Mouse (Mus musculus): ENCODE measurements at regions not wholly inside any gene's neighbourhood (a gene's known extent, or its start where the extent isn't known, plus 50 kb on each side); places are given as distances from the start of the nearest gene placed in this dataset.

DNA sequence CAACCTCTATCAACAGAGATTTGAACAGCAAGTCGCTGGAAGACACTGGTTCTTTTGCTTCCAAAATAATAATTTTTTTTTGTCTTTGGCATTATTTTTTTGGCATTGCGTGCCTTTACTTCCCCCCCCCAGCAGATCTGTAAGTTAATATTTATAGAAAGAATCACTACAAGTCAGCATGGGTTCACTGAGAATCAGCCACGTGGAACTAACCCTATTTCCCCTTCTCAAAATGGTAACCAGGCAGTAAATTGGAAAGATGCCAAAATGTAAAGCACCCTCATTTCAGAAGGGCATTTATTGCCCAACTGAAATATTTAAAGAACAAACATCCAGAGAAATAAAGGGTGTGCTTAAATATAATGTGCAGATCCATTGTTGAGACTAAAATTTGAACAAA lies 78.7 kb upstream of the Ntf3 start:
- no peak for TF ChIP-seq POLR2A (IDR thresholded peaks at IDR 0.05; ENCODE audit: extremely low read depth, insufficient read depth, low read length)
- no peak for TF ChIP-seq CTCF (IDR thresholded peaks at IDR 0.05; ENCODE audit: extremely low read depth, insufficient read depth, low read length)
- H3K27ac ChIP-seq (ENCODE audit: insufficient read depth, low read length) = no peak overlapping the region
- no peak overlapping the region for H3K4me3 ChIP-seq (ENCODE audit: insufficient read depth, low read length)
- H3K4me1 ChIP-seq (ENCODE audit: control insufficient read depth, insufficient read depth, low read length) = no peaks in the 10 kb centered on the region

DNA sequence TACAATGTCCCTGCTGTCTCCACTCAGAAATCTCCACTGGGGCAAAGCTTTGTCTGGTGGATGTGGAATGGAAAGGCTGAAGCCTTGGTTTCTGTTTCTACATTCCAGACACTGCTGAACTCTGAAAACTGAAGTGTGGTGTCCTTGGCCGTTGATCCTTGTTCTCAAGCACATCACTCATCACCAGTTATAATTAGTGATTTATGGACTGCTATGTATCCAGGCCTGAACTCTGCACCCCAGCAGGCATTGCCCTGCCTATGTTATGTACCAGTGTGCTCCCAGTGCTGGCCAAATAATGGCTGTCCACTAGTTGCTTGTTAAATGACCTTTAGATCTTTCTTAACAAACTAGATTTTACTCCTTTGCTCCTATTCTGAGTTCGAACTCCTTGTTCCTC lies 75.6 kb upstream of the Ntf3 start:
- no peak overlapping the region for H3K4me3 ChIP-seq (ENCODE audit: insufficient read depth, low read length)
- TF ChIP-seq POLR2A (IDR thresholded peaks at IDR 0.05; ENCODE audit: extremely low read depth, insufficient read depth, low read length) = no peak
- TF ChIP-seq CTCF (IDR thresholded peaks at IDR 0.05; ENCODE audit: extremely low read depth, insufficient read depth, low read length) = no peak
- H3K27ac ChIP-seq (ENCODE audit: insufficient read depth, low read length) = no peak overlapping the region
- H3K4me1 ChIP-seq (ENCODE audit: control insufficient read depth, insufficient read depth, low read length) = no peaks in the 10 kb centered on the region

DNA sequence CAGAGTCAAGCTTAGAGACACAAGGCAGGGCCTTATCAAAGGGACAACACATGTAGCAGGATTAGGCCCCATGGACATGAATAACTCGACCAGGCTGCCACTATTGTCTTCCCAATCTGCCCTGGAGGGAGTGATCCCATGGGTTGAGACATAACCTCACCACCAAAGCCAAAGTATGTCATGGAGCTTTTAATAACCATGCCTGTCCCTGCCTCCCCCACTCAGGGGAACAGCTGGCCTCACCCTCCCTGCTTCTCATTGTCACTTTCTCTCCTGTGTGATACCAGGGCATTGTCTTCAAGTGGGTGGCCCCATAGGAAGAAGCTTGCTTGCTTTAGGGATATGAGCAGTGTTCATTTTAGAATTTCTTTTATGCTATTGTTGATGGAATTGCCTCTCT lies 73.5 kb upstream of the Ntf3 start:
- TF ChIP-seq CTCF (IDR thresholded peaks at IDR 0.05; ENCODE audit: extremely low read depth, insufficient read depth, low read length) (no peak), POLR2A (IDR thresholded peaks at IDR 0.05; ENCODE audit: extremely low read depth, insufficient read depth, low read length) (no peak)
- Histone ChIP-seq H3K4me1 (ENCODE audit: control insufficient read depth, insufficient read depth, low read length) (no peaks in the 10 kb centered on the region), H3K27ac (ENCODE audit: insufficient read depth, low read length) (no peak overlapping the region), H3K4me3 (ENCODE audit: insufficient read depth, low read length) (no peak overlapping the region)
